Mouse (Mus musculus) limb, embryonic 13.5 days (tissue): ENCODE results near the gene Ctnna2. TPM values are rescaled to one million over a fixed set of nuclear protein-coding genes. Genes with fewer than 3 reads are reported as not detected.

Experiments
- ATAC-seq: fragments of 200-750 bp; cut with Nextera tagmentation; 2 replicates; pipeline ENCODE4 v1.8.0; 2017; ENCODE audit warnings: low read depth, moderate number of reproducible peaks, moderate TSS enrichment; ENCODE audit not compliant: low FRiP score
- H3K27ac ChIP-seq: fragments of 300-500 bp; sonication (generic); 2 replicates; pipeline ENCODE4 v1.5.1; 2015; ENCODE audit warnings: inconsistent platforms, mild to moderate bottlenecking, moderate library complexity
- H3K27me3 ChIP-seq: fragments of 300-500 bp; sonication (generic); 2 replicates; pipeline ENCODE4 v1.6.1; 2015; ENCODE audit warnings: mild to moderate bottlenecking, inconsistent platforms
- H3K36me3 ChIP-seq: fragments of 300-500 bp; sonication (generic); 2 replicates; pipeline ENCODE4 v1.6.1; 2015; ENCODE audit warnings: inconsistent platforms, mild to moderate bottlenecking, moderate library complexity
- H3K4me1 ChIP-seq: fragments of 300-500 bp; sonication (generic); 2 replicates; pipeline ENCODE4 v1.6.1; 2015; ENCODE audit warnings: inconsistent platforms
- H3K4me2 ChIP-seq: fragments of 300-500 bp; sonication (generic); replicated peaks from 2 replicates; pipeline ENCODE4 v1.6.1; 2015; ENCODE audit warnings: inconsistent platforms, mild to moderate bottlenecking, moderate library complexity
- H3K4me3 ChIP-seq: fragments of 300-500 bp; sonication (generic); 2 replicates; pipeline ENCODE4 v1.5.1; 2015; ENCODE audit warnings: moderate library complexity, mild to moderate bottlenecking, inconsistent platforms
- H3K9ac ChIP-seq: fragments of 300-500 bp; sonication (generic); 2 replicates; pipeline ENCODE4 v1.6.1; 2015; ENCODE audit warnings: mild to moderate bottlenecking, inconsistent platforms
- H3K9me3 ChIP-seq: fragments of 300-500 bp; sonication (generic); 2 replicates; pipeline ENCODE4 v1.6.1; 2016; ENCODE audit warnings: inconsistent platforms
- WGBS: fragments of 180-500 bp; shearing (Covaris S2); methylation state at CpG from one replicate; pipeline ENCODE4 v1.1.7; 2015; 5-methylcytosine and 5-hydroxymethylcytosine counted together
- polyA plus RNA-seq: library from polyadenylated mRNA; unstranded; fragments of >200 nt; fragmentation: Nextera tagmentation; extraction: Ambion mirVana; gene quantifications from 2 replicates; pipeline ENCODE4 v1.2.1, GENCODE M21; 2015

Ctnna2 gene
- polyA plus RNA-seq, 1 experiment from 2014 or later = 2.1 TPM

- no peak overlapping the region for H3K27ac ChIP-seq
- no peak overlapping the region for H3K4me2 ChIP-seq
- no peak overlapping the region for H3K9ac ChIP-seq
- no peaks in the 10 kb centered on the region for H3K27me3 ChIP-seq
- no peaks in the 10 kb centered on the region for H3K4me1 ChIP-seq
- no peaks in the 10 kb centered on the region for H3K36me3 ChIP-seq
- no peak overlapping the region for H3K4me3 ChIP-seq
- 18% methylated on average over 3 of the region's 3 CpGs for WGBS
- H3K9me3 ChIP-seq = no peaks in the 10 kb centered on the region
- ATAC-seq = no peak; the same call in 1 of the 2 replicates
Measured at GRCm38 (mm10) chr6:77868119-77868518, 111.4 kb downstream of the Ctnna2 start.

- Histone ChIP-seq H3K27ac (no peak overlapping the region), H3K9ac (no peak overlapping the region), H3K9me3 (no peaks in the 10 kb centered on the region), H3K27me3 (no peaks in the 10 kb centered on the region), H3K4me1 (no peaks in the 10 kb centered on the region), H3K4me3 (no peak overlapping the region), H3K36me3 (no peaks in the 10 kb centered on the region), H3K4me2 (no peak overlapping the region)
- 87% methylated on average over 2 of the region's 2 CpGs for WGBS
- ATAC-seq = no peak
Measured at GRCm38 (mm10) chr6:77863379-77863778, 116.1 kb downstream of the Ctnna2 start.

GRCm38 (mm10) chr6:77862781-77863180 is 116.7 kb downstream of the Ctnna2 start:
- H3K9ac ChIP-seq = no peak overlapping the region
- WGBS = 75% methylated on average over 6 of the region's 6 CpGs
- no peak for ATAC-seq
- H3K27me3 ChIP-seq = no peaks in the 10 kb centered on the region
- no peak overlapping the region for H3K4me3 ChIP-seq
- H3K27ac ChIP-seq = no peak overlapping the region
- no peaks in the 10 kb centered on the region for H3K9me3 ChIP-seq
- no peaks in the 10 kb centered on the region for H3K36me3 ChIP-seq
- no peak overlapping the region for H3K4me2 ChIP-seq
- no peaks in the 10 kb centered on the region for H3K4me1 ChIP-seq

- Histone ChIP-seq H3K4me3 (no peak overlapping the region), H3K27ac (no peak overlapping the region), H3K9me3 (no peaks in the 10 kb centered on the region), H3K9ac (no peak overlapping the region), H3K4me2 (no peak overlapping the region), H3K4me1 (no peaks in the 10 kb centered on the region), H3K36me3 (no peaks in the 10 kb centered on the region), H3K27me3 (no peaks in the 10 kb centered on the region)
- 85% methylated on average over 1 of the region's 1 CpGs for WGBS
- ATAC-seq = no peak
Measured at GRCm38 (mm10) chr6:77849438-77849837, 130.1 kb downstream of the Ctnna2 start.

- no peaks in the 10 kb centered on the region for H3K27me3 ChIP-seq
- H3K4me3 ChIP-seq = no peak overlapping the region
- no peak overlapping the region for H3K4me2 ChIP-seq
- no peak overlapping the region for H3K27ac ChIP-seq
- H3K36me3 ChIP-seq = no peaks in the 10 kb centered on the region
- no peak for ATAC-seq
- H3K9ac ChIP-seq = no peak overlapping the region
- no peaks in the 10 kb centered on the region for H3K9me3 ChIP-seq
- no peaks in the 10 kb centered on the region for H3K4me1 ChIP-seq
Measured at GRCm38 (mm10) chr6:77848796-77849195, 130.7 kb downstream of the Ctnna2 start.

- no peaks in the 10 kb centered on the region for H3K36me3 ChIP-seq
- 86% methylated on average over 2 of the region's 2 CpGs for WGBS
- no peaks in the 10 kb centered on the region for H3K9me3 ChIP-seq
- no peaks in the 10 kb centered on the region for H3K4me1 ChIP-seq
- no peak overlapping the region for H3K27ac ChIP-seq
- no peak for ATAC-seq
- no peak overlapping the region for H3K4me2 ChIP-seq
- no peak overlapping the region for H3K9ac ChIP-seq
- no peaks in the 10 kb centered on the region for H3K27me3 ChIP-seq
- no peak overlapping the region for H3K4me3 ChIP-seq
Measured at GRCm38 (mm10) chr6:77847651-77848050, 131.8 kb downstream of the Ctnna2 start.

- Histone ChIP-seq H3K9ac (no peak overlapping the region), H3K36me3 (no peaks in the 10 kb centered on the region), H3K4me3 (no peak overlapping the region), H3K27ac (no peak overlapping the region), H3K4me2 (no peak overlapping the region), H3K9me3 (no peaks in the 10 kb centered on the region), H3K27me3 (no peaks in the 10 kb centered on the region), H3K4me1 (no peaks in the 10 kb centered on the region)
- ATAC-seq = no peak
- WGBS = 72% methylated on average over 2 of the region's 2 CpGs
Measured at GRCm38 (mm10) chr6:77839076-77839475, 140.4 kb downstream of the Ctnna2 start.

- Histone ChIP-seq H3K9me3 (no peaks in the 10 kb centered on the region), H3K4me2 (no peak overlapping the region), H3K9ac (no peak overlapping the region), H3K4me3 (no peak overlapping the region), H3K4me1 (no peaks in the 10 kb centered on the region), H3K36me3 (no peaks in the 10 kb centered on the region), H3K27me3 (no peaks in the 10 kb centered on the region), H3K27ac (no peak overlapping the region)
- ATAC-seq = no peak
Measured at GRCm38 (mm10) chr6:77838653-77839052, 140.8 kb downstream of the Ctnna2 start.

- no peaks in the 10 kb centered on the region for H3K27me3 ChIP-seq
- H3K9ac ChIP-seq = no peak overlapping the region
- H3K36me3 ChIP-seq = no peaks in the 10 kb centered on the region
- H3K9me3 ChIP-seq = no peaks in the 10 kb centered on the region
- ATAC-seq = no peak
- H3K4me2 ChIP-seq = no peak overlapping the region
- H3K4me1 ChIP-seq = no peaks in the 10 kb centered on the region
- 79% methylated on average over 3 of the region's 3 CpGs for WGBS
- H3K27ac ChIP-seq = no peak overlapping the region
- H3K4me3 ChIP-seq = no peak overlapping the region
Measured at GRCm38 (mm10) chr6:77837543-77837942, 142.0 kb downstream of the Ctnna2 start.

GRCm38 (mm10) chr6:77834680-77835079 is 144.8 kb downstream of the Ctnna2 start:
- H3K27me3 ChIP-seq = no peaks in the 10 kb centered on the region
- no peaks in the 10 kb centered on the region for H3K4me1 ChIP-seq
- 84% methylated on average over 2 of the region's 2 CpGs for WGBS
- H3K36me3 ChIP-seq = no peaks in the 10 kb centered on the region
- no peaks in the 10 kb centered on the region for H3K9me3 ChIP-seq
- H3K4me3 ChIP-seq = no peak overlapping the region
- H3K4me2 ChIP-seq = no peak overlapping the region
- no peak for ATAC-seq
- H3K27ac ChIP-seq = no peak overlapping the region
- no peak overlapping the region for H3K9ac ChIP-seq

- Histone ChIP-seq H3K4me3 (no peak overlapping the region), H3K27ac (no peak overlapping the region), H3K27me3 (no peaks in the 10 kb centered on the region), H3K4me2 (no peak overlapping the region), H3K36me3 (no peaks in the 10 kb centered on the region), H3K4me1 (no peaks in the 10 kb centered on the region), H3K9ac (no peak overlapping the region), H3K9me3 (no peaks in the 10 kb centered on the region)
- 87% methylated on average over 1 of the region's 1 CpGs for WGBS
- ATAC-seq = no peak
Measured at GRCm38 (mm10) chr6:77827526-77827925, 152.0 kb downstream of the Ctnna2 start.

GRCm38 (mm10) chr6:77817116-77817515 is 162.4 kb downstream of the Ctnna2 start:
- Histone ChIP-seq H3K4me2 (no peak overlapping the region), H3K9ac (no peak overlapping the region), H3K4me1 (no peaks in the 10 kb centered on the region), H3K4me3 (no peak overlapping the region), H3K27ac (no peak overlapping the region), H3K36me3 (no peaks in the 10 kb centered on the region), H3K9me3 (no peaks in the 10 kb centered on the region), H3K27me3 (no peaks in the 10 kb centered on the region)
- ATAC-seq = no peak
- 74% methylated on average over 3 of the region's 3 CpGs for WGBS

GRCm38 (mm10) chr6:77811041-77811440 is 168.5 kb downstream of the Ctnna2 start:
- Histone ChIP-seq H3K4me3 (no peak overlapping the region), H3K9me3 (no peaks in the 10 kb centered on the region), H3K4me2 (no peak overlapping the region), H3K36me3 (no peaks in the 10 kb centered on the region), H3K27ac (no peak overlapping the region), H3K27me3 (no peaks in the 10 kb centered on the region), H3K9ac (no peak overlapping the region), H3K4me1 (no peaks in the 10 kb centered on the region)
- ATAC-seq = no peak
- WGBS = 71% methylated on average over 3 of the region's 3 CpGs
